Mouse (Mus musculus) lung, postnatal 0 days (tissue): Measurements from ENCODE around the gene Fam222b.

Experiments
- CTCF ChIP-seq: IDR thresholded peaks from 2 replicates; pipeline ENCODE4 v1.5.1; 2016; ENCODE audit warnings: antibody characterized with exemption, mild to moderate bottlenecking
- EP300 ChIP-seq: IDR thresholded peaks from 2 replicates; pipeline ENCODE4 v1.6.1; 2016; ENCODE audit warnings: antibody characterized with exemption, mild to moderate bottlenecking, control low read depth

GRCm38 (mm10) chr11:78065906-78066305, 28.6 kb upstream of the Fam222b start:
- no peak for TF ChIP-seq EP300
- TF ChIP-seq CTCF, result no peak
